Mouse (Mus musculus): ENCODE data around the gene Entpd8. TPM values are rescaled to one million over a fixed set of nuclear protein-coding genes. Genes with fewer than 3 reads are reported as not detected.

Gene Entpd8
- total RNA-seq, 1 experiment from 2014 or later: not detected

DNA sequence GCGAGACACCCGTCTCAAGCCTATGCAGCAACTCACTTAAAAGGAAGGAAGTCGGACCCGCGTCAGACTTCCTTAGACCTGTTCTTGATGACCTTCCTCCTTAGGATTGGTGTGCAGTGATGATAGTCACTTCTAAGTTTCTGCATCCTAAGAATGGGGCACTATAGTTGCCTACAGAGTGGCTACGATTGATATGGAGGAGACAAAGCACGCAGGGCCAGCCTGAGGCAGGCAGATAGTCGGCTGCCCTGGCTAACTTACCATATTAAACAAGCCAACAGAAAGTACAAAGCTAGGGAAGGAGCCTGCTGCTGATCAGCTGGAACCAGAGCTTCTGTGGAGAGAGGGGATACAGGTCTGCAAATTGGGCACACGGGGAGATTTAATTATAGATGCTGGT lies 51.5 kb downstream of the Entpd8 start:
- ATAC-seq (replicated peaks; ENCODE audit: low read depth, poor library complexity, severe bottlenecking): peak; percentile 39

Other genes starting within 250 kb of the Entpd8 start
- gene Ehmt1, start 160.7 kb upstream of the Entpd8 start, total RNA-seq (2017): 83.6 and 139 TPM in 2 replicates
- 59.6 and 102 TPM in 2 replicates for gene Arrdc1, start 145.1 kb upstream of the Entpd8 start, total RNA-seq (2017)
- 55.2 and 55.5 TPM in 2 replicates for gene Zmynd19, start 130.5 kb upstream of the Entpd8 start, total RNA-seq (2017)
- gene Dph7, start 117.9 kb upstream of the Entpd8 start, total RNA-seq (2017): 17.4 and 21.8 TPM in 2 replicates
- 117 and 138 TPM in 2 replicates for gene Mrpl41, start 105.2 kb upstream of the Entpd8 start, total RNA-seq (2017)
- gene Pnpla7, start 104.3 kb upstream of the Entpd8 start, total RNA-seq (2017): 32.3 and 35.7 TPM in 2 replicates
- 9.6 and 15.2 TPM in 2 replicates for gene Nsmf, start 25.9 kb upstream of the Entpd8 start, total RNA-seq (2017)
- gene Noxa1, start 14.8 kb downstream of the Entpd8 start, total RNA-seq (2017): 0.09 TPM in 1 of 2 replicates, not detected in the other
- gene Nrarp, start 100.5 kb downstream of the Entpd8 start, total RNA-seq (2017): 0.39 and 2.2 TPM in 2 replicates
- 15.7 and 18.1 TPM in 2 replicates for gene Tor4a, start 116.6 kb downstream of the Entpd8 start, total RNA-seq (2017)
- 28.8 and 47.4 TPM in 2 replicates for gene Nelfb, start 131.2 kb downstream of the Entpd8 start, total RNA-seq (2017)
- gene Stpg3, start 134.3 kb downstream of the Entpd8 start, total RNA-seq (2017): not detected in 2 replicates
- not detected in 2 replicates for gene Fam166a, start 138.4 kb downstream of the Entpd8 start, total RNA-seq (2017)
- gene Tubb4b, start 144.4 kb downstream of the Entpd8 start, total RNA-seq (2017): 486 and 513 TPM in 2 replicates
- gene Slc34a3, start 154.1 kb downstream of the Entpd8 start, total RNA-seq (2017): not detected in 2 replicates
- not detected in 2 replicates for gene Rnf224, start 156.5 kb downstream of the Entpd8 start, total RNA-seq (2017)
- 0.37 and 0.82 TPM in 2 replicates for gene Rnf208, start 162.0 kb downstream of the Entpd8 start, total RNA-seq (2017)
- gene Cysrt1, start 162.1 kb downstream of the Entpd8 start, total RNA-seq (2017): not detected in 2 replicates
- gene AL732309.1, start 166.6 kb downstream of the Entpd8 start, total RNA-seq (2017): 0.50 and 0.87 TPM in 2 replicates
- 11.3 and 13.0 TPM in 2 replicates for gene Tmem203, start 175.1 kb downstream of the Entpd8 start, total RNA-seq (2017)
- 12.4 and 17.0 TPM in 2 replicates for gene Tprn, start 182.3 kb downstream of the Entpd8 start, total RNA-seq (2017)
- gene Ssna1, start 192.1 kb downstream of the Entpd8 start, total RNA-seq (2017): 65.1 and 73.3 TPM in 2 replicates
- 35.1 and 53.1 TPM in 2 replicates for gene Anapc2, start 192.2 kb downstream of the Entpd8 start, total RNA-seq (2017)
- not detected in 2 replicates for gene Tmem210, start 207.8 kb downstream of the Entpd8 start, total RNA-seq (2017)
- gene Lrrc26, start 209.6 kb downstream of the Entpd8 start, total RNA-seq (2017): not detected in 2 replicates
- gene Grin1, start 238.9 kb downstream of the Entpd8 start, total RNA-seq (2017): not detected in 2 replicates